Mouse (Mus musculus) spleen, adult 2 months (tissue): ENCODE results near the gene Fam217b.

ENCODE experiments used
- CTCF ChIP-seq: fragments of 200-500 bp; IDR thresholded peaks from 2 replicates; pipeline ENCODE4 v1.5.1; 2011; ENCODE audit warnings: mild to moderate bottlenecking, inconsistent platforms; ENCODE audit not compliant: insufficient read depth, insufficient read length, insufficient replicate concordance; ENCODE audit errors: extremely low read depth
- POLR2A ChIP-seq: fragments of 200-500 bp; IDR thresholded peaks from 2 replicates; pipeline ENCODE4 v1.6.1; 2011; ENCODE audit warnings: low read depth, low read length, inconsistent platforms

GRCm38 (mm10) chr2:178449386-178449785 lies 35.1 kb downstream of the Fam217b start:
- no peak for TF ChIP-seq CTCF
- TF ChIP-seq POLR2A: no peak
